Mouse (Mus musculus): ENCODE results near the gene Fbxl17. TPM values are rescaled to one million over a fixed set of nuclear protein-coding genes. Genes with fewer than 3 reads are reported as not detected.

Fbxl17 gene
- polyA plus RNA-seq, 1 experiment from 2014 or later: 3.0 TPM

- H3K4me2 ChIP-seq: no peak overlapping the region
- H3K4me1 ChIP-seq (replicated peaks; ENCODE audit: control insufficient read depth, insufficient read depth, low read length): no peaks in the 10 kb centered on the region
- H3K4me3 ChIP-seq (ENCODE audit: low read depth, low read length): no peak overlapping the region
- H3K36me3 ChIP-seq (ENCODE audit: control insufficient read depth, insufficient read depth, low read length): no peaks in the 10 kb centered on the region
- H3K27ac ChIP-seq (ENCODE audit: low read depth, low read length): no peak overlapping the region
- ATAC-seq (replicated peaks; ENCODE audit: low FRiP score) (no peak), DNase-seq (ENCODE audit: low spot score) (no peak)
- no peaks in the 10 kb centered on the region for H3K27me3 ChIP-seq (replicated peaks; ENCODE audit: control insufficient read depth, insufficient read depth, low read length)
- no peaks in the 10 kb centered on the region; the same call in 1 of the 2 replicates for H3K9me3 ChIP-seq (ENCODE audit: control insufficient read depth, low read length)
- WGBS: 78% methylated on average over 3 of the region's 3 CpGs
- H3K9ac ChIP-seq (ENCODE audit: low read depth, low read length): no peak overlapping the region
These were observed 462.3 kb downstream of the Fbxl17 start for GRCm38 (mm10) chr17:63037562-63037961.

- H3K4me2 ChIP-seq: no peak overlapping the region
- no peaks in the 10 kb centered on the region for H3K27me3 ChIP-seq (replicated peaks; ENCODE audit: control insufficient read depth, insufficient read depth, low read length)
- no peak overlapping the region for H3K4me3 ChIP-seq (ENCODE audit: low read depth, low read length)
- H3K27ac ChIP-seq (ENCODE audit: low read depth, low read length): no peak overlapping the region
- H3K9me3 ChIP-seq (ENCODE audit: control insufficient read depth, low read length): no peaks in the 10 kb centered on the region
- H3K4me1 ChIP-seq (replicated peaks; ENCODE audit: control insufficient read depth, insufficient read depth, low read length): no peaks in the 10 kb centered on the region
- WGBS: 79% methylated on average over 5 of the region's 5 CpGs
- ATAC-seq (replicated peaks; ENCODE audit: low FRiP score) (no peak), DNase-seq (ENCODE audit: low spot score) (no peak)
- H3K36me3 ChIP-seq (ENCODE audit: control insufficient read depth, insufficient read depth, low read length): no peaks in the 10 kb centered on the region
- no peak overlapping the region for H3K9ac ChIP-seq (ENCODE audit: low read depth, low read length)
These were observed 466.7 kb downstream of the Fbxl17 start for GRCm38 (mm10) chr17:63033141-63033540.

- no peak for DNase-seq (ENCODE audit: low spot score)
- no peaks in the 10 kb centered on the region for H3K9me3 ChIP-seq (ENCODE audit: control insufficient read depth, low read length)
- no peaks in the 10 kb centered on the region for H3K27me3 ChIP-seq (replicated peaks; ENCODE audit: control insufficient read depth, insufficient read depth, low read length)
- H3K36me3 ChIP-seq (ENCODE audit: control insufficient read depth, insufficient read depth, low read length): no peaks in the 10 kb centered on the region
- H3K9ac ChIP-seq (ENCODE audit: low read depth, low read length): no peak overlapping the region
- H3K4me2 ChIP-seq: no peak overlapping the region
- no peaks in the 10 kb centered on the region for H3K4me1 ChIP-seq (replicated peaks; ENCODE audit: control insufficient read depth, insufficient read depth, low read length)
- H3K4me3 ChIP-seq (ENCODE audit: low read depth, low read length): no peak overlapping the region
- 43% methylated on average over 4 of the region's 4 CpGs for WGBS
- H3K27ac ChIP-seq (ENCODE audit: low read depth, low read length): no peak overlapping the region
- no peak for ATAC-seq (replicated peaks; ENCODE audit: low FRiP score)
These were observed 470.7 kb downstream of the Fbxl17 start for GRCm38 (mm10) chr17:63029105-63029504.

GRCm38 (mm10) chr17:63025238-63025637, 474.6 kb downstream of the Fbxl17 start:
- ATAC-seq (replicated peaks; ENCODE audit: low FRiP score): no peak
- Histone ChIP-seq H3K4me3 (ENCODE audit: low read depth, low read length) (no peak overlapping the region), H3K27ac (ENCODE audit: low read depth, low read length) (no peak overlapping the region), H3K36me3 (ENCODE audit: control insufficient read depth, insufficient read depth, low read length) (no peaks in the 10 kb centered on the region), H3K4me1 (replicated peaks; ENCODE audit: control insufficient read depth, insufficient read depth, low read length) (no peaks in the 10 kb centered on the region), H3K4me2 (no peak overlapping the region), H3K9ac (ENCODE audit: low read depth, low read length) (no peak overlapping the region), H3K9me3 (ENCODE audit: control insufficient read depth, low read length) (no peaks in the 10 kb centered on the region), H3K27me3 (replicated peaks; ENCODE audit: control insufficient read depth, insufficient read depth, low read length) (no peaks in the 10 kb centered on the region)
- 71% methylated on average over 15 of the region's 15 CpGs for WGBS
- no peak for DNase-seq (ENCODE audit: low spot score)

GRCm38 (mm10) chr17:63017605-63018167, 482.1 kb downstream of the Fbxl17 start:
- Histone ChIP-seq H3K4me2 (no peak overlapping the region), H3K9me3 (ENCODE audit: control insufficient read depth, low read length) (no peaks in the 10 kb centered on the region), H3K4me3 (ENCODE audit: low read depth, low read length) (no peak overlapping the region), H3K4me1 (replicated peaks; ENCODE audit: control insufficient read depth, insufficient read depth, low read length) (no peaks in the 10 kb centered on the region), H3K36me3 (ENCODE audit: control insufficient read depth, insufficient read depth, low read length) (no peaks in the 10 kb centered on the region), H3K27me3 (replicated peaks; ENCODE audit: control insufficient read depth, insufficient read depth, low read length) (no peaks in the 10 kb centered on the region), H3K9ac (ENCODE audit: low read depth, low read length) (no peak overlapping the region), H3K27ac (ENCODE audit: low read depth, low read length) (no peak overlapping the region)
- ATAC-seq (replicated peaks; ENCODE audit: low FRiP score) (no peak), DNase-seq (ENCODE audit: low spot score) (no peak)
- WGBS: 91% methylated on average over 3 of the region's 3 CpGs

- ATAC-seq (replicated peaks; ENCODE audit: low FRiP score): no peak
These were observed 487.3 kb downstream of the Fbxl17 start for GRCm38 (mm10) chr17:63012571-63012923.

GRCm38 (mm10) chr17:63011893-63012570, 487.8 kb downstream of the Fbxl17 start:
- Histone ChIP-seq H3K4me2 (no peak overlapping the region), H3K27me3 (replicated peaks; ENCODE audit: control insufficient read depth, insufficient read depth, low read length) (no peaks in the 10 kb centered on the region), H3K9ac (ENCODE audit: low read depth, low read length) (no peak overlapping the region), H3K36me3 (ENCODE audit: control insufficient read depth, insufficient read depth, low read length) (no peaks in the 10 kb centered on the region), H3K4me3 (ENCODE audit: low read depth, low read length) (no peak overlapping the region), H3K9me3 (ENCODE audit: control insufficient read depth, low read length) (no peaks in the 10 kb centered on the region), H3K4me1 (replicated peaks; ENCODE audit: control insufficient read depth, insufficient read depth, low read length) (no peaks in the 10 kb centered on the region; the same call in 1 of the 2 replicates), H3K27ac (ENCODE audit: low read depth, low read length) (no peak overlapping the region)
- ATAC-seq (replicated peaks; ENCODE audit: low FRiP score): no peak
- WGBS: 64% methylated on average over 13 of the region's 13 CpGs
- DNase-seq (ENCODE audit: low spot score): no peak

More at GRCm38 (mm10) chr17:63012571-63012923, 487.3 kb downstream of the Fbxl17 start:
- no peak for DNase-seq (ENCODE audit: low spot score)
- no peak overlapping the region for H3K27ac ChIP-seq (ENCODE audit: low read depth, low read length)
- H3K4me2 ChIP-seq: no peak overlapping the region
- no peak overlapping the region for H3K4me3 ChIP-seq (ENCODE audit: low read depth, low read length)
- WGBS: 39% methylated on average over 3 of the region's 3 CpGs
- no peaks in the 10 kb centered on the region for H3K9me3 ChIP-seq (ENCODE audit: control insufficient read depth, low read length)
- no peaks in the 10 kb centered on the region; the same call in 1 of the 2 replicates for H3K4me1 ChIP-seq (replicated peaks; ENCODE audit: control insufficient read depth, insufficient read depth, low read length)
- no peaks in the 10 kb centered on the region for H3K27me3 ChIP-seq (replicated peaks; ENCODE audit: control insufficient read depth, insufficient read depth, low read length)
- H3K9ac ChIP-seq (ENCODE audit: low read depth, low read length): no peak overlapping the region
- no peaks in the 10 kb centered on the region for H3K36me3 ChIP-seq (ENCODE audit: control insufficient read depth, insufficient read depth, low read length)

- H3K4me1 ChIP-seq (replicated peaks; ENCODE audit: control insufficient read depth, insufficient read depth, low read length): no peaks in the 10 kb centered on the region; the same call in 1 of the 2 replicates
- no peak overlapping the region for H3K4me2 ChIP-seq
- H3K9me3 ChIP-seq (ENCODE audit: control insufficient read depth, low read length): no peaks in the 10 kb centered on the region
- no peak overlapping the region for H3K4me3 ChIP-seq (ENCODE audit: low read depth, low read length)
- H3K27ac ChIP-seq (ENCODE audit: low read depth, low read length): no peak overlapping the region
- no peak overlapping the region for H3K9ac ChIP-seq (ENCODE audit: low read depth, low read length)
- DNase-seq (ENCODE audit: low spot score) (no peak), ATAC-seq (replicated peaks; ENCODE audit: low FRiP score) (no peak)
- WGBS: 89% methylated on average over 10 of the region's 10 CpGs
- no peaks in the 10 kb centered on the region for H3K36me3 ChIP-seq (ENCODE audit: control insufficient read depth, insufficient read depth, low read length)
- no peaks in the 10 kb centered on the region for H3K27me3 ChIP-seq (replicated peaks; ENCODE audit: control insufficient read depth, insufficient read depth, low read length)
These were observed 489.0 kb downstream of the Fbxl17 start for GRCm38 (mm10) chr17:63010830-63011229.

- no peaks in the 10 kb centered on the region for H3K36me3 ChIP-seq (ENCODE audit: control insufficient read depth, insufficient read depth, low read length)
- DNase-seq (ENCODE audit: low spot score) (no peak), ATAC-seq (replicated peaks; ENCODE audit: low FRiP score) (no peak)
- H3K4me1 ChIP-seq (replicated peaks; ENCODE audit: control insufficient read depth, insufficient read depth, low read length): no peaks in the 10 kb centered on the region; the same call in 1 of the 2 replicates
- no peak overlapping the region for H3K27ac ChIP-seq (ENCODE audit: low read depth, low read length)
- no peak overlapping the region for H3K4me3 ChIP-seq (ENCODE audit: low read depth, low read length)
- 66% methylated on average over 4 of the region's 4 CpGs for WGBS
- H3K4me2 ChIP-seq: no peak overlapping the region
- no peaks in the 10 kb centered on the region for H3K27me3 ChIP-seq (replicated peaks; ENCODE audit: control insufficient read depth, insufficient read depth, low read length)
- H3K9ac ChIP-seq (ENCODE audit: low read depth, low read length): no peak overlapping the region
- H3K9me3 ChIP-seq (ENCODE audit: control insufficient read depth, low read length): no peaks in the 10 kb centered on the region
These were observed 491.0 kb downstream of the Fbxl17 start for GRCm38 (mm10) chr17:63008788-63009187.
